Mouse (Mus musculus): ENCODE results near the gene Best3.
A peak's percentile ranks its signal among the peaks of the same experiment; 100 is the strongest.

DNA sequence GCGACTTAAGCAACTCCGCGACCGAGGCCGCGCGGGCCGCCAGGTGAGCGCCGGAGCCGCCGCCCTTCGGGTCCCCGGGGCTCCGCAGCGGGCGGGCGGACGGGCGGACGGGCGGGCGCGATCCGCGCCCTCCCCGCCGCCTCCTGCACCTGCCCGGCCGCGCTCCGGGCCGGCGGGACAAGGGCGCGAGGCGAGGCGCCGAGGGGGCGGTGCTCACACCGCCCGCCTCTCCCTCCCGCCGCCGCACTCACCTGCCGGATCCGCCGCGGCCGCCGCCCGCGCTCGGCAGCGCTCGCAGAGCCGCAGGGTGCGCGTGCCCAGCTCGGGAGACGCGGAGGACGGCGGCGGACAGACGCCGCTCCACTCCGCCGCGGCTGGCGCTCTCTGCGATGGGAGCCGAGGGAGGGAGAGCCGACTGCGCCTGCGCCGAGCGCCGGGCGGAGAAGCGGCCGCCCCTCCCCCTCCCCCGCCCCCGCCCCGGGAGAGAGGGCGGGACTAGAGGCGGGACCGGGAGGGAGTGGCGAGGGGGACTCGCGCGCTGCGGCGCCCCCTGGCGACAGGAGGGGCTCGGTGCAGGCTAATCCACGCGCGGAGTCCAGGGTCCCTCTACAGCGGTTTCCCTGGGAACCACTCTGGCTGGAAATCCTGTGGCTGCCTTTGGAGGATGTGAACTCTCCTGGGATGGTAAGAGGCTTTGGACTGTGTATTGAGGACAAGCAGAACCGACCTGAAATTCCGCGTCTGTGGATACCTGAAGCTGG, 35.9 kb upstream of the Best3 start, which contains the start of gene Rab3ip:
- TF ChIP-seq CTCF (IDR thresholded peaks at IDR 0.05; ENCODE audit: borderline replicate concordance, insufficient read depth, low read depth, low read length) (peak; percentile 77), POLR2A (IDR thresholded peaks at IDR 0.05; ENCODE audit: borderline replicate concordance, insufficient read depth, low read length) (peak; percentile 78)

All from cerebellum, adult 2 months (tissue).